Mouse (Mus musculus) layer of hippocampus, adult 9-10 months (tissue): ENCODE measurements around the gene Skil.
"Not testable (repeated sequence)": the region's sequence is repeated elsewhere in the genome, so short reads cannot be mapped to it uniquely, and the experiment has no call there.

Experiments used
- DNase-seq: peaks from one replicate; pipeline ENCODE4 v3.0.0; 2022; ENCODE audit warnings: low spot score

The Skil gene

DNA sequence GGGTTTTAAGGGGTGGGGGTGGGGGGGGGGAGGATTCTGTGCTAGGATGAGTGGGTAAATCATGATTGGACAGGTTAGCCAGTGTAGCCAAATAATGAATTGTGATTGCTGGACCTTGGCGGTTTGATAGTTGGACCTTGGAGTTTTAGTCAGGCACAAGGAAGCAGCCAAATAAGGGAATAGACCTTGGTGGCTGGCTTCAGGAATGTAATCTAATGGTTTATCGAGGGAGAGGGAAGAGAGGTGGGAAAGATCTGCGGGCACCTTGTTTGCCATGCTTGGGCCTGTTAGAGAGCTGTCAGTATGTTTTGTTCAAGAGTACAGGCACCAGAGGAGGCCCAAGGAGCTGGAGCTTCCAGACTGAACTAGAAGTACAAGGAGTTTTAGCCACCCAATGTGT, 32.0 kb downstream of the Skil start:
- no peak for DNase-seq

DNA sequence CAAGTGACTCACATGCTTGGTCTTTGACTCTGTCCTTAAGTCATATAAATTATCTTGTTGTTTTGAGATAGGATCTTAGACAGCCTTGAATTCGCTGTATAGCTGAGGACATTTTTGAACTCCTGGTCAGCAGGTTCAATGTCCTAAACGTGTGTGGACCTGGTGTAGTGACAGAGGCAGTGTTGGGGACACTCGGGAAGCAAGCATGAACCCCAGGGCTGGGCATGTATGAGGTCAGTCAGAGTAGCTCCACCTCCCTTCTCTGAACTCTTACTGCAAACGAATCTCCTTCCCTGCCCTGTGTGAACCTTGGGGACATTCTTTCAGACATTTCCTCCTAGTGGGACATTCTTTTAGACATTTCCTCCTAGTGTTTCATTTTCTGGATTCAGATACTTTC, 34.9 kb downstream of the Skil start:
- DNase-seq: no peak

DNA sequence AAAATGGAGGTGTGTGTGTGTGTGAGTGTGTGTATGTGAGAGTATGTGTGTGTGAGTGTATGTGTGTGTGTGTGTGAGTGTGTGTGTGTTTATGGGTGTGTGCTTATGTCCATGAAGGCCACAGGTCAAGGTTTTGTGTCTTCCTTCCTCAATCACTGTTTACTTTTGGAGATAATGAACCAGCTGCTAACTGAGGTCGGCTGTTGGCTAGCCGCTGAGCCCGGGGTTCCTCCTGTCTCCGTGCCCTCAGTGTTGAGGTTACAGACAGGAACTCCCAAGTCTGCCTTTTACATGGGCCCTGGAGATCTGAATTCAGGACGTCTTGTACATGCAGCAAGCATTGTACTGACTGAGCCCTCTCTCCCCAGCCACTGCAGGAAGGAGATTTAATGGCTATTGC, 38.8 kb downstream of the Skil start:
- DNase-seq: no peak

DNA sequence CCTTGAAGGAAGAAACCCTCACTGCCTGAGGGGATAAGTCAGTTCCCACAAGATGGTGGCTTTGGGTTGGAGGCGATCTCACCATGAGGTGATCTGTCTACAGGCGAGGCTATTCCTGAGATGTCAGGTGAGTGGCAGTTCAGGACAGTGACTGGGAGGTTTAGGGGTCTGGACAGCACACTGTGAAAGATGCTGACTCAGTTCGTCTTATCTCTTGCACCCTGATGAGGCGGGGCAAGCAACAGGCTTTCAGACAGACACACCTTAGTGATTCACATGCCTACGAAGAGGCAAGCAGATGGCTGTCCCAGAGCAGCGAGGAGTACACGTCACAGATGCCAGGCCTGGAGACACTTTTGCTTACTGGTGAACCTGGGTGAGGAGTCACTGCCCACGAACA, 39.4 kb downstream of the Skil start:
- DNase-seq: no peak

DNA sequence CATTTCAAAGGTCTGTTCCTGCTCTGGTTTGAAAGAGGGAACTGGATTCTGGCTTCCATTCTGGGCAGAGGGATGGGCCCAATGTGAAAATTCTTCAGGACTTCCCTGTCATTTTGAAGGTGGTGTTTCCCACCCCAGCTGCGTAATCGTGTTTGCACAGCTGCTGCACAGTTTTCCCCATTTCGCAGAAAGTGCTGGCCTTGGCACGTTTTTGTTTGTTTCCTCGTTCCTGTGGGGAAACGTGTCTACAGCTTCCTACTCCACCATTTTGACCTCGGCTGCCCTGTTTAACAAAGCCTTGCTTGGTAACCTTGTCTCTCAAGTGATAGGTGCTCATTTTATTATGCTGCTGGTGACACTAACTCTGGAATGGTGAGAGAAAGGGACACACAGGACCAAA, 39.8 kb downstream of the Skil start:
- DNase-seq: no peak

DNA sequence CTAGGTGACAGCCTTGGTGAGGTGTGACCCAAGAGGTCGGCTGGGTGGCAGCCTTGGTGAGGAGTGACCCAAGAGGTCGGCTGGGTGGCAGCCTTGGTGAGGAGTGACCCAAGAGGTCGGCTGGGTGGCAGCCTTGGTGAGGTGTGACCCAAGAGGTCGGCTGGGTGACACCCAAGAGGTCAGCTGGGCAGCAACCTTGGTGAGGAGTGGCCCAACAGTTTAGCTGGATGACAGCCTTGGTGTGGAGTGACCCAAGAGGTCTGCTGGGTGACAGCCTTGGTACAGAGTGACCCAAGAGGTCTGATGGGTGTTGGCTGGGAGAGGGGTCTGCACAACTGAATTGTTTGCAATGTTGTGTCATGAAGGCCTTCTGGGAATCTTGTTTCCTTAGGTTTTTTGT, 41.7 kb downstream of the Skil start:
- DNase-seq: not testable (repeated sequence)

DNA sequence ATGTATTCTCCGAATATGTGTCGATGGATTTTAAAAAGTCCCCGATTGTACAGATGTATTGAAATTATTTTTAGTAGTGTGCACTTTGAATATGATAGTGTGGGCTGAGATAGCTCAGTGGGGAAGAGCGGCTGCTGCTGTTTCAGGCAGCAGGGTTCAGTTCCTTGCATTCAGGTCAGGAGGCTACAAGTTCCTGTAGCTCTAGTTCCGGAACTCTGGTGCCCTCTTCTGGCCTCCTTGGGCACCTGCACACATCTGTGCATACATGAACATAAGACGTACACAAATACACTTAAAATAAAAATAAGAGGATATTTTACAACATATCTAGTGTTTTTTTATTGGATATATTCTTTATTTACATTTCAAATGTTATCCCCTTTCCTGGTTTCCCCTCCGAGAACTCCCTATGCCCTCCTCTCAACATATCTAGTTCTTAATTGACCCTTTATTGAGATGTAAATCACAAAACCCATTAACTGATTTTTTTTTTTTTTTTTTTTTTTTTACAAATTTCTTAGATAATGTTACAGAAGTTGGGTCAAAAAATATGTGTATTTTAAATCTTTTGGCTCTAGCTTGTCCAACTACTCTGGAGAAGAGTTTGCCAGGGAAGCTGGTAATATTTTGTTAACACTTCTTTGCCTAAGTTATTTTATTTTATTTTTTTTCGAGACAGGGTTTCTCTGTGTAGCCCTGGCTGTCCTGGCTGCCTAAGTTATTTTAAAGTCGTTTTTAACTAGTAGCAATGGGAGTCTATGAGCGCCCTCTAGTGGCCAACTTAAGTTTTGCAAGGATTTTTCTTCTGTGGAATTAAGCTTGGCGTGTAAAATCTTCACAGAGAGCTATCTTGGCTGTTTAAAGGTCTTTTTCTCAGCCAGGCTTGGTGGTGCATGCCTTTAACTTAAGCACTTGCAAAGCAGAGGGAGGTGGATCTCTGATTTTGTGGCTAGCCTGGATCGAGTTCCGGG, 43.9 kb downstream of the Skil start:
- DNase-seq: peak; percentile 91

DNA sequence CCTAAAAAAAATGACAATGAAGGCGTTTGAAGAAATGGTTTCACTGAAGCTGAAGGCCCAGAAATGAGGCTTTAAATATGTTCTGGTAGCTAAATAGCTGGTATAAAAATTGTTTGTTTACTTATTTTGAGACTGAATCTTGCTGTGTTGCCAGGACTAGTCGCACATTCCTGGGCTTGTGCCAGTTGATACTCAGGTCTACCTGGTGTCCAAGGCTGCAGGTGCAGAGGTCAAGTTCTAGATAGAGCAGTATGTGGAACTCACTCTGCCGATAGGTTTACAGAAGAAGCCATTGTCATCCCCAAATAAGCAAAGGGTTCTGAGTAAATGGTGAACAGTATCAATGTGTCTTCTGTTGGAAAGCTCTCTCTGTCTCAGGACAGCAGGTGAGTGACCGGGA, 46.8 kb downstream of the Skil start:
- DNase-seq: no peak

DNA sequence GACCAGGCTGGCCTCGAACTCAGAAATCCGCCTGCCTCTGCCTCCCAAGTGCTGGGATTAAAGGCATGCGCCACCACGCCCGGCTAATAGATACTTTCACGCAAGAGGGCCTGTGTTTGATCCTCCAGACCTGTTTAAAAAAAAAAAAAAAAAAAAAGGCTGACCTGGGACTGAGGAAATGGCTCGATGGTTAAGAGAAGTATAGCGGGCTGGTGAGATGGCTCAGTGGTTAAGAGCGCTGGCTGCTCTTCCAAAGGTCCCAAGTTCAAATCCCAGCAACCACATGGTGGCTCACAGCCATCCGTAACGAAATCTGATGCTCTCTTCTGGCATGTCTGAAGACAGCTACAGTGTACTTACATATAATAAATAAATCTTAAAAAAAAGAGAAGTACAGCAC, 50.4 kb downstream of the Skil start:
- not testable (repeated sequence) for DNase-seq

DNA sequence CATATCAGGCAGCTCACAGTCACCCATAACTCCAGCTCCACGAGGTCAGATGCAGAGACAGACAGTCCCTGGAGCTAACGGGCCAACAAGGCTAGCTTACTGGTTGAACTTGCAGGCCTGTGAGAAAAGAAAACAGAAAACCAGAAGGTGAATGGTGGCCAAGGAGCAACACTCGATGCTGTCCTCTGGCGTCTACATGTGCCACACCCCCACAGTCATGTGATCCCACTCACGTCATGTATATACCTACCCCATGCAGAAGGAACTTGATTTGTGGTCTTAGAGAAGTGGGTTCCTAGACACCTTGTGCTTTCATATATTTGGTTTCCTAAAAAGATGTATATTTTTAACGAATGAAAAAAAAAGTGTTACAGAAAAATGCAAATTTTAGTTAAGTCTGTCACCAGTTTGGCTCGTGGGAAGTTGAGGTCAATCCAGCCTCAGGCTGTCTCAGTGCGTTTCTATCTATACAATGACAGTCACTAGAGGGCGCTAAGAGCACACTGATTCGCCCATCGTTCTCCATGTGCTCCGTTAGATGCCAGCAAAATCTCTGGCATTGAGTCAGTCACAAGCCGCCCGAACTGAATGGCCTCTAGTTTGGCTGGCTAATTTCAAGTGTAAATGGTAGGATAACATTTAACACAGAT, 50.9 kb downstream of the Skil start:
- peak; percentile 87 for DNase-seq

DNA sequence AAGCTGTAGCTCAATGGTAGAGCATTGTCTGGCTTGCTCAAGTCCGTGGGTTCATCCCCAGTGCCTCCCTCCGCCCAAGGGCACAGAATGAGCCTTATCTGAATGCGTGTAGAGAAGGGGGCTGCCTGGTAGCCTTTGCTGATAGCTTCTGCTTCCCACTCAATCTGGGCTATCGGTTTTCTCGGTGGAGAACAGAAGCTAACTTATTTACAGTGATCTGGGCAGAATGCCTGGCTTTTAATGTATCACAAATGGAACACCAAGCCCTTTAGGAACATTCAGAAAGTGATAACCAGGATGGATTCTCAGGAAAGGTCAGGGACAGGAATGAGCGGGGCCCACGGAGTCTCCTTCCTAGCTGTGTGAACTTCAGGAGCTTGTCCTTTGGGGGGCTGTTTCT, 53.7 kb downstream of the Skil start:
- DNase-seq: no peak

DNA sequence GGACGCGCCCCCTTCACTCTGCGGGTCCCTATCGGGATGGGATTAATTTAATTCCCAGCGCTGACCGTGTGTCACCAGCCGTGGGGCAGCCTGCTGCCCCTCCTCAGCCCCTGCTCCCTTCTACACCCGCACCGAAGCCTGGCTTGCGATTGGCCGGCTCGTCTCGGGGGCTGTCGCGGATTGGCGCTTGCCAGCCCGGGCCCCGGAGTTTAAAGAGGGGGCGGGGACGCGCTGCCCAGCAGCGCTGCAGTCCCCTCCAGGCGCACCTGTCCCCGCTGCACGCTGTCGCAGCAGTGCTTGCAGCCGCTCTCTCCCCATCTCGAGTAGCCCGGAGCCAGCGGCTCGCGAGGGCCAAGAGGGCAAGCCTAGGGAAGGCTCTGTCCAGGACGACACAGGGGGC, 54.8 kb downstream of the Skil start, which contains the start of gene Cldn11:
Gene Cldn11, plus strand, starts transcription at position 215 of the 400 bp plus-strand sequence.
- no peak for DNase-seq

DNA sequence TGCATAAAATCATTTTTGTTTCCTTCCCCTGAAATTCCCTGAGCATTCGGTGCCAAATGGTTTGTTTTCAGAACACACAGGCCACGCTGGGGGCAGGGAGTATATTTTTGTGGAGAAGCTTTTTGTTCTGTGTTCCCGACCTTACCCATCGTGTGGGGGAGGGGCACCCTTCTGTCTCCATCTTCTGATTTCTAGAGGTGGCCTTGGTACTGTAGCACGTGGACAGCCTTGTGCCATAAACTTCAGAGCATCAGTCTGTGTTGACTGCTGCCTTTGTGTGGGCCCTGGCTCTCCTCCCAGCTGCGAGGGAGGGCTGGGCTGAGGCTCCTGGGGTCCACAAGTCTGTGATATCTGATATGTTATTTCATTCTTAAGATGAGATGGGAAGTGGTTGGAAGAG, 57.2 kb downstream of the Skil start:
- no peak for DNase-seq

DNA sequence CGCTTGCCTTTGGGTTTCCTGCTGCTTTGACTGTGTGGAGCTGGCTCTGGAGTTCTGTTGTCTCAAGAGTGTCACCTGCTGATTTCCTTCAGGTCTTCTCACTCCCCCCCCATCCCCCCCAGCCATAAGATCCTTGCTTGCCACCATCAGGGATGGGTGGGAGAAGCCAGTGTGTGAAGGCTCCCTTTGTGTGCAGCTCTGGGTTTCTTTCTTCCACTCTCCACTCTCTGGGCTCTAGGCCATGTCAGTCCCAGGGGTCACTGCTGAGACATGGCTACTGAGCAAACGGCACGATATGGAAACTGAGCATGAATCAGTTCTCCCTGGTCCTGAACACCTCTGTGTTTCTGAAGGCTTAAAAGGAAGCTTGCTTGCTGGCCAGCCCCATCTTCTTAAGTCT, 61.3 kb downstream of the Skil start:
- DNase-seq: no peak

DNA sequence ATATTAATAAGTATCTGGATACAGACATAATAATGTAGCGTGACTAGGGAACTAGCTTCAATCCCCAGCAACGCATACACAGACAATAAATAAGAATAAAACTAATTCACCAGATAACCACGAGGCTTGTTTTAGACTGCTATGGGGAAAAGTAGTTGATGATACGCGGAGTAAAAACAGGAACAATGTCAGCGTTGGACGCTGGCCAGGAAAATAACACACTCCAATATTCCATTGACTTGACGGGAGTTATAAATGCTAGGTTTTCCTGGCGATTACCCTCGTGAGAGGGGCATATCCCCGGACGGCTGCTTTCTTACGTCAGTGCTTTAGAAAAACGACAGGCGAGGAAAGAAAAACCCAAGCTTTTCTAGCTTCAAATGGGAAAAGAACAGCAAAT, 62.9 kb downstream of the Skil start:
- DNase-seq: no peak

DNA sequence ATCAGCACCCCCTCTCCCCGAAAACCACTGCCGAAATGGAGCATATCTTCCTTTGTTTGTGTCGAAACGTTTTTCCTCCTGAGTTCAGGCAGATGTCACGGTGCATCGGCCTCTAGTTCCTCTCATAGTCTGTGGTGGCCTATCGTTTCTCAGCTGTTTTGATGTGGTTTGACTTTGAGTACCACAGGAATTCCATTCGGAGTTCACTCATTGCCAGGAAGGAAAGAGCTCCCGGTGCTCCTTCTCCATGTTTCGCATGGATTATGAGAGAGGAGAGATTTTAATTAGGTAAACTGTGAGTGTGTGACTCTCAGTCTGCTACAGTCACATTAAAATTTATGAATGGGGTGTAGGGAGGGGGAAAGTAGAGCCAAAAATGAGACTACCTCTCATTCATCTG, 65.2 kb downstream of the Skil start:
- DNase-seq: no peak

DNA sequence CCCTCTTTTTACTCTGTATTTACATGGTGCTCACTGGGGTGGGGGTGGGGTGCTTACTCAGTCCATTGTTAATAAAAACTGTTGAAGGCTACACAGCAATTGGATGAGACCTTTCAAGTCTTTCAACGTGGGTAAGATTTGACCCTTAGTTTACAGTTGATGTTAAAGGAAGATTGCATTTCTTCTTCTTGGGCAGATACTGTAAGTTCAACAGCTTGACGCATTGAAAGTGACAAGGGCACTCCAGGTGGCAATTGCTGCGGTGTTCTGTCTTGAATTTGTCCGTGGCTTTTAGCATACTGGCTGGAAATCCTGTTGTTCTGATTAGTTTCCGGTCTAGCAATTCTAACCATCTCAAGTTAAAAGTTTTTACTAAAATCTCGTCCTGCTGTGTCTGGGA, 66.5 kb downstream of the Skil start:
- DNase-seq: no peak

DNA sequence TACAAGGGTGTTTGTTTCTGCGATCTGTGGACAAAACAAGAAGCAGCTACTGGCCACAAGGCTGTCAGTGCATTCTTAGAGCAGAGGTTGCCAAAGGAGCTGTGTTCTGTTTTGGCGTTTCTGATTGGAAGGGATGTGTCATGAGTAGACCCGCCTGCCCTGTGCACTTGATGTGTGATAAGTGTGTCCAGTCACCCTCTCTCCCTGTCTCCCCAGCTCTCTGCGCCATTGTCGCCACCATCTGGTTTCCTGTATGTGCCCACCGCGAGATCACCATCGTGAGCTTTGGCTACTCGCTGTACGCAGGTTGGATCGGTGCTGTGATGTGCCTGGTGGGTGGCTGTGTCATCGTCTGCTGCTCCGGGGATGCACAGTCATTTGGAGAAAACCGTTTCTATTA, 68.0 kb downstream of the Skil start:
- no peak for DNase-seq

DNA sequence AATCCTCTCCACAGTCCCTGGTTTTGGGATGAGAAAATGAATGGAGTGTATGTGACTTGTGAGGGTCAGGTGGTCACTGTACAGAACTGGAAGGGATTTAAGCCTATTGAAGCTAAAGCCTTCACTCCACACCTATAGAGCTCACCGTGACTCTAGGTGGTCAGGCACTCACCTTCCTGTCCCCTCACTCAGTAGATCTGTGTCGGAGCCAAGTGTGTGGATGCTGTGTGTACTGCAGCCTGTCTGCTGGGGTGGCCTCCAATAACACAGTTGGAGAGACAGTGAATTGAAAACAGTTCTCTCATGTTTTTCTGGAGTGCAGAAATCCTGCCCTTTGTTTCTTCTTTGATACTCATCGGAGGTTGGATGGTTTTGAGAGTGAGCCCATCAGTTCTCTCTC, 70.9 kb downstream of the Skil start:
- no peak for DNase-seq

DNA sequence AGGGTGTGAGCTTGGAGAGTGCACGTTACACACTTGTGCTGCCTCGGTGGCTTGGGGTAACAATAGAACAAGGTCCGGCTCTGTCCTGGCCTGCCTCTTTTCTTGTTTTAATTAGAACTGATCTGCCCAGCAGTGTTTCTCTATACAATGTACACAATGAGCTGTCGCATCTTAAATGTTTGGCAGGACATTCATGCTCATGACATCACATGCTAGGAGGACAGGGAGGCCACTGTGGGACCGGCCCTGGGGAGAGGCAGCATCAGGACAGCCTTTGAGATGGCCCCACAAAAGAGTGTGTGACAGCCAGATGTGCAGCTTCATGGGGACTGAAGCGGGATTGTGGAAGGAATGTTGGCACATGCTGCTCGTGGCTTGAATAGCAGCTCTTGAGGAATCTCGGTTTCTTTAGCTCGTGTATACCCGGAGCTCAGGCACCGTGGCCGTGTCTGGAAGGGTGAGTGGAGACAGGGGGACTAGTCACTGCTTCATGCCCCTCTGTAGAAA, 71.6 kb downstream of the Skil start:
- no peak for DNase-seq
